Mouse (Mus musculus) testis, adult 2 months (tissue): ENCODE data around the gene Hras. TPM values are rescaled to one million over a fixed set of nuclear protein-coding genes. Genes with fewer than 3 reads are reported as not detected.

ENCODE experiments used
- H3K27ac ChIP-seq: fragments of 200-500 bp; 2 replicates; pipeline ENCODE4 v1.5.1; 2012; ENCODE audit warnings: low read depth, low read length; ENCODE audit not compliant: control insufficient read depth, insufficient read depth
- H3K27me3 ChIP-seq: fragments of 200-500 bp; 2 replicates; pipeline ENCODE4 v1.6.1; 2012; ENCODE audit warnings: mild to moderate bottlenecking, low read length, moderate library complexity; ENCODE audit not compliant: control insufficient read depth, insufficient read depth
- H3K36me3 ChIP-seq: fragments of 200-500 bp; 2 replicates; pipeline ENCODE4 v1.6.1; 2012; ENCODE audit warnings: mild to moderate bottlenecking, low read length; ENCODE audit not compliant: control insufficient read depth, insufficient read depth
- H3K4me1 ChIP-seq: fragments of 200-500 bp; 2 replicates; pipeline ENCODE4 v1.6.1; 2012; ENCODE audit warnings: low read length; ENCODE audit not compliant: control insufficient read depth, insufficient read depth
- H3K4me3 ChIP-seq: fragments of 200-500 bp; 2 replicates; pipeline ENCODE4 v1.5.1; 2012; ENCODE audit warnings: low read depth, mild to moderate bottlenecking, low read length, moderate library complexity, mixed read lengths; ENCODE audit not compliant: control insufficient read depth
- CTCF ChIP-seq: fragments of 200-500 bp; IDR thresholded peaks from 2 replicates; pipeline ENCODE4 v1.5.1; 2012; ENCODE audit warnings: low read depth, mild to moderate bottlenecking, inconsistent platforms, low read length, moderate library complexity; ENCODE audit not compliant: control insufficient read depth, insufficient read depth, insufficient replicate concordance
- POLR2A ChIP-seq: fragments of 200-500 bp; IDR thresholded peaks from 2 replicates; pipeline ENCODE4 v1.6.1; 2012; ENCODE audit warnings: low read depth, mild to moderate bottlenecking, inconsistent platforms, low read length, moderate library complexity; ENCODE audit not compliant: control insufficient read depth
- polyA plus RNA-seq: library from polyadenylated mRNA; depleted of rRNA; stranded (reverse); fragments of >200 nt; gene quantifications from 2 replicates; pipeline ENCODE4 v1.2.3, GENCODE M21; 2012

Gene Hras
- polyA plus RNA-seq, 1 experiment: 41.6 TPM

- TF ChIP-seq CTCF (no peak), POLR2A (no peak)
- Histone ChIP-seq H3K36me3 (no peaks in the 10 kb centered on the region), H3K4me3 (no peak overlapping the region), H3K27ac (no peak overlapping the region), H3K27me3 (no peaks in the 10 kb centered on the region), H3K4me1 (peaks cover 39% of the 10 kb centered on the region)
These were observed 24.3 kb upstream of the Hras start for GRCm38 (mm10) chr7:141218141-141218540.

- Histone ChIP-seq H3K4me3 (no peak overlapping the region), H3K27ac (no peak overlapping the region), H3K36me3 (no peaks in the 10 kb centered on the region)
These were observed 23.7 kb upstream of the Hras start for GRCm38 (mm10) chr7:141217343-141218013.

GRCm38 (mm10) chr7:141216894-141217293 is 23.1 kb upstream of the Hras start:
- H3K27me3 ChIP-seq: no peaks in the 10 kb centered on the region
- no peak overlapping the region for H3K27ac ChIP-seq
- H3K36me3 ChIP-seq: no peaks in the 10 kb centered on the region
- peaks cover 30% of the 10 kb centered on the region for H3K4me1 ChIP-seq
- TF ChIP-seq POLR2A (no peak), CTCF (no peak)
- peak overlapping the region; percentile 86 for H3K4me3 ChIP-seq

More at GRCm38 (mm10) chr7:141217343-141218013, 23.7 kb upstream of the Hras start:
- TF ChIP-seq CTCF (no peak), POLR2A (no peak)
- H3K27me3 ChIP-seq: no peaks in the 10 kb centered on the region
- H3K4me1 ChIP-seq: peaks cover 36% of the 10 kb centered on the region

- no peaks in the 10 kb centered on the region for H3K27me3 ChIP-seq
- peak overlapping the region; percentile 86 for H3K4me3 ChIP-seq
- peak; percentile 17; the same call in 1 of the 2 replicates for TF ChIP-seq POLR2A
- TF ChIP-seq CTCF: no peak
- no peaks in the 10 kb centered on the region for H3K36me3 ChIP-seq
- H3K4me1 ChIP-seq: peaks cover 23% of the 10 kb centered on the region
- 0 out of 2 replicates have a peak overlapping the region, but pooled peaks have one; percentile 9 for H3K27ac ChIP-seq
These were observed 22.3 kb upstream of the Hras start for GRCm38 (mm10) chr7:141215880-141216733.

GRCm38 (mm10) chr7:141215101-141215879 is 21.5 kb upstream of the Hras start, which contains the start of gene Rassf7:
Rassf7 (plus strand) TSS chr7:141215860.
- Histone ChIP-seq H3K36me3 (no peaks in the 10 kb centered on the region), H3K4me1 (peaks cover 19% of the 10 kb centered on the region), H3K4me3 (peak within 1 kb of the TSS; percentile 86), H3K27me3 (no peaks in the 10 kb centered on the region), H3K27ac (peak within 1 kb of the TSS; percentile 77)
- TF ChIP-seq CTCF: 0 out of 2 replicates have a peak, but pooled peaks have one; percentile 1
- TF ChIP-seq POLR2A: peak; percentile 56

- Histone ChIP-seq H3K36me3 (no peaks in the 10 kb centered on the region), H3K27ac (peak overlapping the region; percentile 10), H3K4me1 (peaks cover 19% of the 10 kb centered on the region), H3K4me3 (peak overlapping the region; percentile 86), H3K27me3 (no peaks in the 10 kb centered on the region)
- no peak for TF ChIP-seq CTCF
- TF ChIP-seq POLR2A: no peak
These were observed 20.5 kb upstream of the Hras start for GRCm38 (mm10) chr7:141214310-141214709.
